Mouse (Mus musculus): ENCODE measurements around the gene Nr2f1. TPM values are rescaled to one million over a fixed set of nuclear protein-coding genes. Genes with fewer than 3 reads are reported as not detected.

Nr2f1 gene
- total RNA-seq, 2 experiments from 2014 or later, result 6.2 to 6.7 TPM

DNA sequence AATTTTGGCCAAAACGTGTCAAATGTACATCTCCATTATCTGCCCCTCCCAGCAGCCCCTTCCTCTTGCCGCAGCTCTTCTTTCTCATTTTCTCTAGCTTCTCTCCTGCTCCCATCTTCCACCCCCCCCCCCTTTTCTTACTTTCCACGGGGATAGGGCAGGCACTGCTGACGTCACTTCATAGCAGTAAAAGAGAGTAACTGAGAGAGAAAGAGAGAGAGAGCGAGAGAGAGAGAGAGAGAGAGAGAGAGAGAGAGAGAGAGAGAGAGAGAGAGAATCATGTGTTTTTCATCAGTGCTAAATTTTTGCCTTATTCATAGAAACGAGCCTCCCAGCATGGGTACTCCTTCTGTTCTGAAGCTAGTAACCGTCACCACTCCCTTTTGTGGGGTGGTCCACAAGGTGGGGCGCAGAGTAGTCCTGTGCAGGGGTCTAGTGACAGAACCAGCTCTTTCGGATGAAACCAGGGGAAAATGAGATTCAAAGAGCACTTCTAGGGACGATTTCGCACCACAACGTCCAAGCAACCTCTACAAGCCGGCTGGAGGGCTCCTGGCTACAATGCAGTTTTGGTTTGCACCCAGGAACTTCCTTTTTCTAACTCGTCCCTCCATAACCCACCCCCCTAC is 17.5 kb downstream of the Nr2f1 start:
- DNase-seq, result no peak
- intact Hi-C loops (cut with DNase I), result loop anchor here (2.0 to 10.0 kb wide), 2 partner anchors 17 to 1337 kb away; partner anchors contain the start of gene Nr2f1

DNA sequence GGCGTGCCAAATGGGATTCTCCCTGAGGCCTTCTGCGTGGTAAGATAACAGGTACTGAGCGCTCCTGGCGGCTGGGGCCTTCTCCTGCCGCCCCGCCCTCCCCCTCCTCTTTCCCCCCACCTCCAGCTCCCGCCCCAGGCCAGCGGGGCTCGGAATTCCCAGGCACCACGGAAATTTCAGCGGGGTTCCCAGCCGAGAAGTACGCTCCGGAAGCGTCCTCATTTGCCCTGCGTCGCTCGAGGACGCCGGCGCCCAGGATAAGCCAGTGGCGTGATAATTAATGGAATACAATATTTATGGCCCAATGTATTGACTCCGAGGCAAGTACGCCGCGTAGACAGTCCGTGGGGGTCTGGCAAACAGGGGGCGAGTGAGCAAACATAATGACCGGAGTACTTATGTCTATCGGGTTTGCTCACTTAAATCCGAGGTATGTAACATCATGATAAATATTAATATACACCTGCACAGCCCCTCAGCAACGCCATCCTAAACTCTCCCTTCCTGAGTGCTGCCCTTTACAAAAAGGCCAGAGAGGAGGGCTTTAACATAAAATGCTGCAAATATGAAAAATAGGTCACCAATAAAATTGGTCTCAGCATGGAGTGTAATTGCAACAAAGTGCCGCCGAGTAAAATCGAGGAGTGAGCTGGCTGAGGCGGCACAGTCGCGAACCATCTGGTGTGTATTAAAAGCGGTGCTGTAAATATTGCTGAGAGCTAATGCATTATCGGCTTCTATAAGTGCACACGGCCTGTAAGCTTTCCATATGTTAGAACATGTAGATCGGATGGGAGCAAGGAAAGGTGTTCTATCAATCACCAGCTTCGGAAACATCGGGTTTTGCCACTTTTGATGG is 18.3 kb downstream of the Nr2f1 start:
- DNase-seq, result no peak
- intact Hi-C loops (cut with DNase I), result loop anchor here (2.0 to 10.0 kb wide), 2 partner anchors 18 to 1336 kb away; partner anchors contain the start of gene Nr2f1

DNA sequence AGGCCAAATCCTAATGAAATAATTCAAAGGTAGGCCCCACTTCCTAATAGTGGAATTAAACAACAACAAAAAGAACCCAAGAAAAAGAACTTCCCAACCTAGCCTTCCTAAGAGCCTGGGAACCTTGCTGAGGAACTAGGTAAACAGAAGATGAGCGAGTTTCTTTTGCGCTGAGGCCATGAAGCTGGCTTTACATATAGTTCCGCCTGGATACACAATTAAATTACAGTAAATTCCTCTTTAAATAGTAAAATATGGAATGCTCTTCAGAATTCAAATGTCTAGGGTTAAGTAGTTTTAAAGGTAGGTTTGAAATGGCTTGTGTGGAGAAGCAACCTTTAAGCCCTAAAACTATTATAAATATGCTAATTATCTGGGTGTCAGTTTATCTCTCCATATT is 19.3 kb downstream of the Nr2f1 start:
- intact Hi-C loops (cut with DNase I), result loop anchor here (2.0 to 10.0 kb wide), 2 partner anchors 19 to 1335 kb away; partner anchors contain the start of gene Nr2f1
- no peak for DNase-seq

DNA sequence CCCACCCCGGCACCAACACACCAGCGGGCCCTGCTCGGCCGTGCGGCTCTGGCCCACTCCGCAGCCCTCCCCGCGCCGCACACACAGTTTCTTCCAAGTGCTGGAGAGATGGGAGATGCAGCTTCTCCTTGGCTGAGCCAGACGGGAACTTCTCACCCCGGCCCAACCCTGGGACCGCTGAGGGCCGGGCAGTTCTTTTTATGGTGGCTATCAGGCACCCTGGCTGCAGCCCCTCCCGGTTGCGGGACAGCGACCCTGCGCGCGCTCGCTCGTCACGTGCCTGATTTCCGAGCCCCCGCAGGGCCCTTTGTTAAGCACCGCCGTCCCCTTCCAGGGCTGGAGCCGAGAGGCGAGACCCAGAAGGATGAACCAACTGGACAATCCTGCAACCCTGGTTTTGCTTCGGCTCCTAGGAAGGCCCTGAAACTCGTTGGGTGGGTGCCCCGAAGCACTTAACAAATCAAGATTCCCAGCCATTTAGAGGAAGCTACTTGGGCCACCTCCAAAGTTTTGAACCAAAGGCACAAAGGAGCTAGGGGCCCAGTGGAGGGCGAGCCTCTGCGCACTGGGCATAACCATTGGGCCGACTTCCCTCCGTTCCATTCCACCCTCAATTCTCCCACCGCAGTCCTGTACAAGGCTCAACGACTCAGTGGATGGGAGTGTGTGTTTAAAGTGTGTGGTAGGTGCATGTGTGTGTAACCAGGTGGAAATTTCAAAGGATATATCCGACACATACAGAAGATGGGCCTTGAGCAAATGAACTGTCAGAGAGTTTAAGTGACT is 20.1 kb downstream of the Nr2f1 start:
- intact Hi-C loops (cut with DNase I), result loop anchor here (2.0 to 10.0 kb wide), 2 partner anchors 19 to 1335 kb away; partner anchors contain the start of gene Nr2f1

DNA sequence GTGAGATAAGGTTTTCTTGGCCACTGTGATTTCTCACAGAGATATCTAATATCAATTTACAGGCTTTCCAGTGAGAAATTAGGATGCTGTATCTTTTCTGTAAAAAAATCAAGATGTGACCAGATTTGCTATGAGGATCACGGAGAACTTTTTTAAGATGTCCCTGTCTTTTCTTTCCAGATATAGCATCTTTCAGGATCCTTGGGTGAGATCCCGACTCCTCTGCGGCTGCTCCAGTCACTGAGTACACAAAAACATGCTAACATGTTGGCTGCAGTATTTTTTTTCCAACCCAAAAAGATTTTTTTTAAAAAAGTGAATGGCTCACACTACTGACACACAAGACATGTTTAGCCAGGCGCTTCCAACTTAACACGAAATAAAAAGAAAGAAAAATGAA is 20.8 kb downstream of the Nr2f1 start:
- intact Hi-C loops (cut with DNase I), result loop anchor here (1.0 kb wide), 1 partner anchor 196 kb away; no protein-coding TSS in a partner anchor
- no peak for DNase-seq

More for the DNA sequence above, 20.1 kb downstream of the Nr2f1 start:
- DNase-seq, result no peak

DNA sequence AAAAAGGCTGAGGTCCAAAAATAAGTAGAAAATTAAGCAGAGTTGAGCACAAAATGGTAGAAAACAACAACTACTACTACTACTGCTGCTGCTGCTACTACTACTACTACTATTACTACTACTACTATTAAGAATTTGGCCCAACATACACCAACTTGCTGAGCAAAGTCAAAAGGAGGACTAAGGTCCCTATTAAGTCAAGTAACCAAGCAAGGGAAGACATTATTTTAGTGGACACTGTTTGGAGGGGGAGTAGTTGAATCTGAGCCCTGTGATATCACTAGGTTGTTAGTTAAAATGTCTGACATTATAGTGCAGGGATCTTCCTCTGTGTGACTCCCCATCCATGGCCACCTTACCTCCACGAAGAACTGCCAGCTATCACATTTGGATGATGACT is 21.5 kb downstream of the Nr2f1 start:
- intact Hi-C loops (cut with DNase I), result loop anchor here (1.0 kb wide), 1 partner anchor 196 kb away; no protein-coding TSS in a partner anchor

DNA sequence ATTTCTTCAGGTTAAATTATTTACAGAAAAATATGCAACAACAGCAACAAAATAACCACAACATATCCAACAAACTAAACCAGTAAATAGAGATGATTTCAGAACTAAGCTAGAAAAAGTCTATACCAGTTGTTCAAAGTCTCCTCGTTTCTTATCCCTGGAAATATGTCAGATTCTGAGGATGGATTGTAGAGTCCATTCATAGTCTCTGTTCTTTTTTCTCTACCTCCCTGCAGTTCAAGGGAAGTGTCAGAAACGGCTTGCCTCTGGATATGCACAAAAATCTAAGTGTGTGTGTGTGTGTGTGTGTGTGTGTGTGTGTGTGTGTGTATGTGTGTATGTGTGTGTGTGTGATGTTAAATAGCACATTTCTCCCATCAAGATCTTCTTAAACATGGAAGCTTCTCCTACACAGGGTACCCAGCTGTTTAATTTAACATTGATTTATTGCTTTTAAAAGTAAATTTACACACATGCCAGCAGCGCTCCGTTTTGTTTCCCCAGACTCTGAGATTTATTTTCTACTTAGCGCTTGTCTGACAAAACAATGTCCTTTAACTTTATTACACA is 22.1 kb downstream of the Nr2f1 start:
- intact Hi-C loops (cut with DNase I), result no loop called here
- DNase-seq, result no peak

More for the DNA sequence above, 21.5 kb downstream of the Nr2f1 start:
- DNase-seq, result no peak

DNA sequence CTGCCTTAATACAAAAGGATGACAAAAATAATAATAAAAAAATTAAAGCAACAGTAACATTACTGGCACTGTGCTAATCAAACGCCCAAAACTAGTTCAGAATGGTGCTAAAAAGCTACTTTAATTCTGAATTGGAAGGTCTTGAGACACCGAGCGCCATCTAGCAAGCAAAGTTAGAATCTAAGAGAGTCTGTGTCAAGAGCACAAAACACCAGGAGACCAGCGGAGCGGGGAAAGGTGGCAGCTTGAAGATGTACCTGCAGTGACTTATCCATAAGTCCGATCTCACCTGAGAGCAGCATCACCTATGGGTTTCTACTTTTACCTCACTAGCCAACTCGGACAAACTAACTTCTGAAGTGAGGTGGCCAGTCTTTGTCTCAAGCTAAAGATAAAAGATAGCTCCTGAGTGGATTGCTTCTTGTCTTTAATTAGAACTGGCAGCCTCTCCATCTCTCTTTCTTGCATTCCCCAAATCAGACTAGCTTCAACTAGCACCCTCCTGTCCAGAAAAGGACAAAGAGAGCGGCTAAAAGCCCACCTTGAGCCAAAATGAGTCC is 23.7 kb downstream of the Nr2f1 start:
- intact Hi-C loops (cut with DNase I), result no loop called here
- peak; percentile 34 for DNase-seq

DNA sequence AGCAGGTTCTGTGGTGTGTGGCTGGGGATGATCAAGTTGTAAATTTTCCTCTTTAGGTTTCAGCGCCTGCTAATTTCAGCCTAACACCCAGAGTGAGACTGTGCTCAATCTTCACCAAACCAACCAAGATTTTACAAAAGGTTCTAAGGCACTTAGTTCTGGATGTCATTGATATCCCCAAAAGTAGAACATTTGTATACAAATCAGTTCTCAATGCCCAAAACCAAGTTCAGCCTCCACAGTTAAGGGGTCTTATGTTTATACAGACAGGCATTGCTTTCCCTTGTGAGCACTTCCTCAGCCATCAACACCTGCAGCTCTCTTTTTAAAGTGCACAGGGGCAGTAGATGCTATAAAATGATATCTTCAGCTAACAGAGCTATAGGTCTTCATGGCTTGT is 24.7 kb downstream of the Nr2f1 start:
- intact Hi-C loops (cut with DNase I), result no loop called here
- no peak for DNase-seq

DNA sequence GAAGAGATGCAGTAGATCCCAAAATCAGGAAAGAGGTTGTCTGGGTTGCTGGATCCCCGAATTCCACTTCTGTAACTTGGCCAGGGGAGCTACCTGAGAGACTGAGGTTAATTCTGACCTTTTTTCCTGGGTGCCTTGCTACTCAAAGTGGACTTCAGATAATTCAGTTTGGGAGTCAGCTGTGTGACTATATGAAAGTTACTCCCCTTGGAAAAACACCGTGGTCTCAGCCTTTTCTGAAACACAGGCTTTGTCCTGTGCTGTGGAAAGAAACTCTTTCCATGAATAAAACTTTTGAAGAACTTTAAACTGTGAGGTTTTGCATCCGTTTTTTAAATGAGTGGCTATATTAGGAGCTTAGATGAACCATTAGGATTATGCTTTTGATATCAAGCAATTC is 25.4 kb downstream of the Nr2f1 start:
- intact Hi-C loops (cut with DNase I), result no loop called here
- no peak for DNase-seq

DNA sequence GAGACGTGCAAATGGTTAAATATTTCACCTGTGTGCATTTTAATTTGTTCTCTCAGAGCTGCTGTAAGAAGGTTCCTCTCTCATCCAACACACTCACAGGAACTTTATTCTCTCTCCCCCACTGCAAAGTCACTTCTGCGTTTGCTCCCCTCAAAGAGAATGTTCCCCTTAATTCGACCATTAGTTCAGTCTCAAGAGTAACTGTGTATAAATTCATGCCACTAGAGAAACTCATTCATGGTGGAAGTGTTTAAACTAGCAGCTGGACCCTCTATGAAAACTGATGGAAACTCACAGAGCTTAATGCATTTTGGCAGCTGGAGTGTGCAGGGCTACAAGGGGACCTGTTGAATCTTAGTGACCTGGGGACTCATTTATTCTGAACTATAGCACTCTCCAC is 26.7 kb downstream of the Nr2f1 start:
- intact Hi-C loops (cut with DNase I), result no loop called here

DNA sequence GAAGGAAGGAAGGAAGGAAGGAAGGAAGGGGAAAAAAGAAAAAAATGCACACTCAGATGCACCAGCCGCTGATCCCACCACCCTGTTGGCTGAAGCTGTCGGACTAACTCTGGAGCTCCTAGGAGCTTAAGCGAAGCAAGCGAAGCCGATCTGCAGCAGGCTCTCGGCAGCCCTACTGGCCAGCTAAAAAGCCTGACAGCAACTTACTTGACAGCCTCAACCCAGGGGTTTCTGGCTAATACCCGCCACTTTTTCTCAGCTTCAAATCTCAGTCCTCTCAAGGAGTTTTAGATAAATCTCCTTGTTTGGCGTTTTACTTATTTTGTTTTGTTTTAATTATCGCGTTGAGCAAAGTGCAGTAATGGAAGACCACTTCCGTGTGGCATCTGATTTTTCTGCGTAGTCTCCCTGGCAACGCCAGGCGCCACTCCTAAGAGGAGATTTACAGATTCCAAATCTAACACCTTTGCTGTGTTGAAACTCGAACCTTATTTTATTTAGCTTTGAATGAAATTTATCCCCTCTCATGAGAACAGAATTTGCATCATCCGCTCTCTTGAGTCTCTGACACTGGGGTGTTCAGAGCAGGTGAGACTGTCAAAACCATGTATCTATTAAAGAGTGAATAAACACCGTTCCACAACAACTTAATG is 27.4 kb downstream of the Nr2f1 start:
- intact Hi-C loops (cut with DNase I), result no loop called here
- no peak for DNase-seq

More for the DNA sequence above, 26.7 kb downstream of the Nr2f1 start:
- DNase-seq, result no peak

DNA sequence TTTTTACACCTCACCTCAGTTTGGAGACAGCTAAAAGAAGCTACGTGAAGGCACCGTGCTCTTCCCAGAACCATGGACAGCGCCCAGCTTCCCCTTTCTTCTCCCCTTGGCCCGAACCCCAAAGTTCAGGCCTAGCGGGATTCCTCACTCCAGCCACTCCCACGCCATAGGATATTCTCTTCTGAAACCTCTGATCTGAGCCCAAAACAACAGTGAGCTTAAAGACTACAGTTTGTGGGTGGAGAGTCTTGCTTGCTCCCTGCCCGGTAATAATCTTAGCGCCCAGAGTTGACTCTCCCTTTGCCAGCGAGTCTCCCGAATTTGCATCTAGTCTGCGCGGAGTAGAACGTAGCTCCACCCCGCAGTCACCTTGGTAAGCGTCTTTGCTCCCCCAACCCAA is 28.2 kb downstream of the Nr2f1 start:
- intact Hi-C loops (cut with DNase I), result no loop called here
- peak; percentile 32 to 54 for DNase-seq

DNA sequence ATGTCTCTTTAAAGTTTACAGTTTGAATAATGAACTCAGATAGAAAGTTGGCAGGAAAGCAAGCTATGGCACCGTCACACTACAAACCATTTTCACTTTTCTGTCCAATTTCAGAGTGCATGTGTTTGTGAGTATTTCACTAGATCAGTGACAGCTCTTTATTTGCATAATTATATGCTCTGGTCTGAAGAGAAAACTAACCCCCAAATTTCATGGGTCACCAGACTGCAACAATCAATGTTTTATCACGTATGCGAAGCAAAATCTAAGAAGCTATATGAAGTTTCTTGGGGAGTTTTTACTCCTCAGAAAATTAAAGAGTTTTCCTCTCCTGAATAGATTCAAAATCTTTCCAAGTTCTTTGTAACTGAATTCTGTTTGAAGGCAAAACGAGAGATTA is 31.4 kb downstream of the Nr2f1 start:
- intact Hi-C loops (cut with DNase I), result no loop called here
- DNase-seq, result no peak

DNA sequence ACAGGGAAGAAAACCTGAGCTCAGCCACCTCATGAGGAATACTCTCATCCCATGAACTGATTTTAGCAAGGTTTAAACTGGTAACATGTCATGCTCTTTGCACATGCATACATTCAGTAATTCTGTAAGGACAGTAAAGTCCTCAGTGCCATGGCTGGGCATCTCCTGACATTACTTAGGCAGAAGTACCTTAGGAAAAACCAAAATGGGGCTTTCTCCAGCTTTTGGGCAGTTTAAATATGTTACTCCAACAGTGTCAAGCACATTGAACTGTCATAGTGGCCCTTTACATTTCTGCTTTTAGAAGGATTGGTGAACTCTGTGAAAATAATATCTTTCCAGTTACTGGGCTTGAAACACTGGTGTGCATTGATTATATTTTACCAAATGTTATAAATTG is 34.6 kb downstream of the Nr2f1 start:
- no peak for DNase-seq
- intact Hi-C loops (cut with DNase I), result no loop called here

DNA sequence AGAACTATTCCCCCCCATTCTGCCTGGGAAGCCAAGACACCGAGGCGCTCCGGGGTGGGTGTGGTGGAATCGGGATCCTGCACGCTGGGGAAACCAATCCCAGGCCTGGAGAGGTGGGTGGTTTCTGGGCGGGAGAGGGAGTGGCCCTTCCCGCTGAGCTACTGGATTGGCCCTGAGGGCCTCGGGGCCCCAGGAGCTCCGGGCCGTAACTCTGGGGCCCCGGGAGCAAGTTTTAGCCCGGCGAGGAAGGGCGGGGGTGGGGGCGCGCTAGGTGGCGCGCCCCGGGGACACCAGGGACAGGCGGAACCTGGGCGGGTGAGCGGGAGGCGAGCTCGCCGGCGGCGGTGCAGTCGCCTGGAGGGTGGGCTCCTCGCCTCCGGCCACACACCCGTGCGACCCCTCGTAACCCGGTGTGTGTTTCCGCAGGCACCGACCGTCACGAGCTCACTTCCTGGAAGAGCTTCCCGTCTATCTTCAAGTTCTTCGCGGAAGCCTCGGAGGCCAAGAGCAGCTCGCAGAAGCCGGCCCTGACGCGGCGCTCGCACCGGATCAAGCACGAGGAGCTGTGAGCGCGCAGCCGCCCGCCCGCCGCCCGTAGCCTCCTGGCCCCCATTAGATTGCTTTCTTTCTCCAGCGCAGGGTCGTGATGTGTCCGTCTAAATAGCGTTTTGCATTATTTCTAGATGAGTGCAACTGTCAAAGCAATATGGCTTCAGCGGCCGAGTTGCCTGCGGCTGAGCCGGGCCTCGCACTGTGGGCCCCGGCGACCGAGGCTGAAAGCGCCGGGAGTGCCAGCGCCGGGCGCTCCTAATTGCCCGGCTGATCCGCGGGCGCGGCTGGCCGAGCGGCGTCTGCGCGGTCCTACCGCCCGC is 36.2 kb downstream of the Nr2f1 start:
- DNase-seq, result peak; percentile 57 to 67
- intact Hi-C loops (cut with DNase I), result no loop called here

DNA sequence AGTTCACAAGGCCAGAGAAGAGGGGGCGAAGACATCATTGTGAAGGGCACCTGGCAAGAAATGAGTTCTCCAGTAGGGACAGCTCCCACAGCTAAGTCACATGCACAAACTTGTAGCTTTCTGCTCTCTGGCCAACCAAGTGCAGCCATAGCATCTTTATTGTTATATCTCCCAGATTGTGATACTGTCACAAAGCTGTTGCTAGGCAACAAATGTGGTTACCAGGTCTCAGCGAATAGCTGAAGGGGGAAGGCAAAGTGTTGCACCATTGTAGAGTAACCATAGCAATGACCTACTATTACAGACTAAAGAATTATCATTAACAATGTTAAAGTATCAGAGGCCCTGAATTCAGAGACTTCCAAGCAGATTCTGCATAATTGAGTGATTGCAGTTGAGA is 37.4 kb downstream of the Nr2f1 start:
- intact Hi-C loops (cut with DNase I), result no loop called here
- DNase-seq, result no peak

DNA sequence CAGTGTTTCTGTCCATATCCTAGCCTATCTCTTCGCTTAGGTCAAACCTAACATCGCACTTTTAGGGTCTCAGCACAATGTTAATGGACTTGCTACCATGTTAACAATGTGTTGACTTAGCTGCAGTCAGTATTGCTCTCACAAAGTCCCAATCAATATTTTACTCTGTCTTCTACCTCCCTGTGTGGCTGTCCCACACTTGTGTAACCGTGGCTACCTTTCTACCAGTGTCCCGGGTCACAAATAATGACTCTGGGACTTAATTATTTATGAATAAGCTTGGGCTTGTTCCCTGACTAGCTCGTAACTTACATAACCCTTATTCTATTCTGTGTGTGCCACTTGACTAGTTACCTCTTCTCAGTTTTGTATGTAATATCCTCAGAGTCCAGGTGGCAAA is 42.1 kb downstream of the Nr2f1 start:
- intact Hi-C loops (cut with DNase I), result no loop called here
- no peak for DNase-seq
